Mouse (Mus musculus): ENCODE results near the gene Unc5b.
"Not testable (repeated sequence)": the region's sequence is repeated elsewhere in the genome, so short reads cannot be mapped to it uniquely, and the experiment has no call there.

DNA sequence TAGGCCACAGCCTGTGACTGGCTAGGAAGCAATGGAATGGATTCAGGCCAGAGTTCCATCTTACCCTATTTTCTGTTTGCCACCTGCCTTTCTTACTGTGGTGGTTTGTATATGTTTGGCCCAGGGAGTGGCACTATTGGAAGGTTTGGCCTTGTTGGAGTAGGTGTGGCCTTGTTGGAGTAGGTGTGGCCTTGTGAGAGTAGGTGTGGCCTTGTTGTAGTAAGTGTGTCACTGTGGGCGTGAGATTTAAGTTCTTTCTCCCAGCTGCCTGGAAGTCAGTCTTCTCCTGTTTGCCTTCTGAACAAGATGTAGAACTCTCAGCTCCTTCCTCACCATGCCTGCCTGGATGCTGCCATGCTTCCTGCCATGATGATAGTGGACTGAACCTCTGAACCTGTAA is 89.1 kb downstream of the Unc5b start:
- TF ChIP-seq CTCF (IDR thresholded peaks at IDR 0.05; ENCODE audit: control insufficient read depth, insufficient read depth, low read length); POLR2A (IDR thresholded peaks at IDR 0.05; ENCODE audit: borderline replicate concordance, control insufficient read depth, low read depth, low read length): not testable (repeated sequence)
